Mouse (Mus musculus): ENCODE data around the gene Cemip. TPM values are rescaled to one million over a fixed set of nuclear protein-coding genes. Genes with fewer than 3 reads are reported as not detected.
"Not testable (repeated sequence)": the region's sequence is repeated elsewhere in the genome, so short reads cannot be mapped to it uniquely, and the experiment has no call there.

The Cemip gene
- total RNA-seq, 2 experiments from 2014 or later, result 21.0 to 24.1 TPM

- DNase-seq, result peak; percentile 97
Observed at GRCm38 (mm10) chr7:83891433-83892332, 194.6 kb downstream of the Cemip start.

GRCm38 (mm10) chr7:83889946-83890345 lies 196.4 kb downstream of the Cemip start:
- not testable (repeated sequence) for DNase-seq

- DNase-seq, result no peak
Observed at GRCm38 (mm10) chr7:83889383-83889782, 196.9 kb downstream of the Cemip start.

GRCm38 (mm10) chr7:83886366-83887129 lies 199.8 kb downstream of the Cemip start:
- DNase-seq, result no peak

GRCm38 (mm10) chr7:83885835-83886234 lies 200.5 kb downstream of the Cemip start:
- DNase-seq, result no peak

- no peak for DNase-seq
Observed at GRCm38 (mm10) chr7:83884921-83885532, 201.3 kb downstream of the Cemip start.

GRCm38 (mm10) chr7:83884021-83884658 lies 202.2 kb downstream of the Cemip start, which contains the start of the genes Tlnrd1 and Mesd:
Gene Tlnrd1, minus strand, starts transcription at chr7:83884305.
Gene Mesd, plus strand, starts transcription at chr7:83884466.
- peak; percentile 90 to 91 for DNase-seq

GRCm38 (mm10) chr7:83883276-83884020 lies 202.9 kb downstream of the Cemip start:
- peak in 1 of 2 experiments; percentile 55 for DNase-seq

Other genes with a start within 250 kb of the Cemip start
- gene Tlnrd1, start 202.2 kb downstream of the Cemip start, total RNA-seq (2021), result 10 to 100 TPM; 20.0 to 20.8 TPM
- 10 to 100 TPM; 57.7 to 76.4 TPM for gene Mesd, start 202.0 kb downstream of the Cemip start, total RNA-seq (2021)
- 10 to 100 TPM; 56.4 to 59.1 TPM for gene Abhd17c, start 65.4 kb upstream of the Cemip start, total RNA-seq (2021)

Measured in layer of hippocampus, postnatal 36 days (tissue).